Mouse (Mus musculus) layer of hippocampus, adult 6 months (tissue): ENCODE data around the gene Snx8. TPM values are rescaled to one million over a fixed set of nuclear protein-coding genes. Genes with fewer than 3 reads are reported as not detected.

Experiments used
- long read RNA-seq, 2 experiments: library from polyadenylated mRNA; unstranded; transcript quantifications; one replicate each; pipeline ENCODE4 v2.0.0; 2019 to 2020
- microRNA-seq: library from miRNA; unstranded; fragments of <30 nt; microRNA quantifications from one replicate; pipeline ENCODE4 v1.2.0, GENCODE M21; 2020
- polyA plus RNA-seq: library from polyadenylated mRNA; unstranded; fragments of <200 nt; fragmentation: Nextera tagmentation; gene quantifications from 2 replicates; pipeline ENCODE4 v1.2.3, GENCODE M21; 2021

Snx8 gene
- polyA plus RNA-seq, result 5.9 TPM in 2 replicates
- long read RNA-seq, experiment 1, transcript Snx8-201 (11 exons, 2,627 nt), result major isoform, 12 of 20 reads
- long read RNA-seq, experiment 1, partial matches to known transcripts, result 2 of 20 reads
- long read RNA-seq, experiment 1, other reads (novel, unspliced or antisense), result 5 of 20 reads
- long read RNA-seq, experiment 2, transcript Snx8-201 (11 exons, 2,627 nt), result major isoform, 45 of 66 reads
- long read RNA-seq, experiment 2, partial matches to known transcripts, result 6 of 66 reads
- long read RNA-seq, experiment 2, other reads (novel, unspliced or antisense), result 14 of 66 reads

GRCm38 (mm10) chr5:140388588-140389576, at the start of gene Snx8:
Gene Snx8, minus strand, starts transcription at chr5:140389262.

GRCm38 (mm10) chr5:140418489-140419441, 29.7 kb upstream of the Snx8 start, which contains the start of gene Eif3b:
Gene Eif3b, plus strand, starts transcription at chr5:140419328.

GRCm38 (mm10) chr5:140331615-140332512, 57.2 kb downstream of the Snx8 start, which contains the start of gene Mrm2:
Gene Mrm2, minus strand, starts transcription at chr5:140331898.

GRCm38 (mm10) chr5:140321042-140321755, 67.9 kb downstream of the Snx8 start, which contains the start of the genes Mad1l1 and Nudt1:
Gene Mad1l1, minus strand, starts transcription at chr5:140321552.
Gene Nudt1, plus strand, starts transcription at chr5:140321656.

Small RNA genes lying within 50 kb of the gene (microRNA-seq; reads per million reads assigned to microRNA genes)
- not detected for gene Mir7038

Other genes starting within 250 kb of the Snx8 start
- gene Mad1l1, start 67.7 kb downstream of the Snx8 start, polyA plus RNA-seq, result 7.4 and 8.0 TPM in 2 replicates
- gene Nudt1, start 67.6 kb downstream of the Snx8 start, polyA plus RNA-seq, result 10.8 TPM in 2 replicates
- gene Mrm2, start 57.4 kb downstream of the Snx8 start, polyA plus RNA-seq, result 11.2 and 12.0 TPM in 2 replicates
- gene Eif3b, start 30.1 kb upstream of the Snx8 start, polyA plus RNA-seq, result 26.1 and 26.5 TPM in 2 replicates
- not detected in 2 replicates for gene Gm4869, start 56.4 kb upstream of the Snx8 start, polyA plus RNA-seq
- 29.4 and 30.7 TPM in 2 replicates for gene Chst12, start 116.3 kb upstream of the Snx8 start, polyA plus RNA-seq
- 0.72 and 1.0 TPM in 2 replicates for gene Grifin, start 175.8 kb upstream of the Snx8 start, polyA plus RNA-seq
- 3.3 and 5.0 TPM in 2 replicates for gene Lfng, start 218.1 kb upstream of the Snx8 start, polyA plus RNA-seq